Mouse (Mus musculus): ENCODE results near the gene Smoc2. TPM values are rescaled to one million over a fixed set of nuclear protein-coding genes. Genes with fewer than 3 reads are reported as not detected.
A peak's percentile ranks its signal among the peaks of the same experiment; 100 is the strongest.

Smoc2 gene
- 10 to 100 TPM; 44.5 to 53.2 TPM for total RNA-seq (2021)
- long read RNA-seq, experiment 1, transcript Smoc2-201 (13 exons, 2,832 nt) = major isoform, 88 of 99 reads
- long read RNA-seq, experiment 1, transcript Smoc2-204 (13 exons, 2,817 nt) = minor isoform, 5 of 99 reads
- long read RNA-seq, experiment 1, partial matches to known transcripts = 1 of 99 reads
- long read RNA-seq, experiment 1, other reads (novel, unspliced or antisense) = 5 of 99 reads
- long read RNA-seq, experiment 2, transcript Smoc2-201 (13 exons, 2,832 nt) = major isoform, 36 of 41 reads
- long read RNA-seq, experiment 2, partial matches to known transcripts = 2 of 41 reads
- long read RNA-seq, experiment 2, other reads (novel, unspliced or antisense) = 2 of 41 reads

- DNase-seq = peak; percentile 66 to 68
Measured at GRCm38 (mm10) chr17:14279177-14279965, at the start of gene Smoc2. Gene Smoc2, plus strand, starts transcription at chr17:14279506.

GRCm38 (mm10) chr17:14230698-14231430 is 48.4 kb upstream of the Smoc2 start:
- DNase-seq = no peak

- peak; percentile 69 to 93 for DNase-seq
Measured at GRCm38 (mm10) chr17:14232629-14233028, 46.7 kb upstream of the Smoc2 start.

GRCm38 (mm10) chr17:14233658-14234057 is 45.6 kb upstream of the Smoc2 start:
- DNase-seq = no peak

- no peak for DNase-seq
Measured at GRCm38 (mm10) chr17:14234774-14235389, 44.4 kb upstream of the Smoc2 start.

- DNase-seq = no peak
Measured at GRCm38 (mm10) chr17:14237134-14237533, 42.2 kb upstream of the Smoc2 start.

GRCm38 (mm10) chr17:14239960-14240359 is 39.3 kb upstream of the Smoc2 start:
- no peak for DNase-seq

- DNase-seq = no peak
Measured at GRCm38 (mm10) chr17:14242634-14243033, 36.7 kb upstream of the Smoc2 start.

GRCm38 (mm10) chr17:14244195-14244965 is 34.9 kb upstream of the Smoc2 start:
- peak; percentile 78 to 83 for DNase-seq

- no peak for DNase-seq
Measured at GRCm38 (mm10) chr17:14246266-14246665, 33.0 kb upstream of the Smoc2 start.

- DNase-seq = no peak
Measured at GRCm38 (mm10) chr17:14247931-14248330, 31.4 kb upstream of the Smoc2 start.

GRCm38 (mm10) chr17:14249595-14249994 is 29.7 kb upstream of the Smoc2 start:
- peak; percentile 73 to 78 for DNase-seq

- DNase-seq = peak; percentile 53 to 54
Measured at GRCm38 (mm10) chr17:14250401-14250800, 28.9 kb upstream of the Smoc2 start.

GRCm38 (mm10) chr17:14252456-14252855 is 26.9 kb upstream of the Smoc2 start:
- DNase-seq = peak; percentile 53 to 74

- DNase-seq = peak; percentile 25 to 35
Measured at GRCm38 (mm10) chr17:14254616-14255015, 24.7 kb upstream of the Smoc2 start.

- DNase-seq = no peak
Measured at GRCm38 (mm10) chr17:14257799-14258520, 21.3 kb upstream of the Smoc2 start.

GRCm38 (mm10) chr17:14258906-14259305 is 20.4 kb upstream of the Smoc2 start:
- DNase-seq = no peak

GRCm38 (mm10) chr17:14260966-14261365 is 18.3 kb upstream of the Smoc2 start:
- DNase-seq = no peak

GRCm38 (mm10) chr17:14262217-14262616 is 17.1 kb upstream of the Smoc2 start:
- DNase-seq = no peak

- DNase-seq = no peak
Measured at GRCm38 (mm10) chr17:14268001-14268400, 11.3 kb upstream of the Smoc2 start.

- no peak for DNase-seq
Measured at GRCm38 (mm10) chr17:14273386-14273785, 5.9 kb upstream of the Smoc2 start.

Data from heart, adult 18-20 months (tissue).